Mouse (Mus musculus) intestine, embryonic 16.5 days (tissue): ENCODE results near the gene Ptges3. TPM values are rescaled to one million over a fixed set of nuclear protein-coding genes. Genes with fewer than 3 reads are reported as not detected.

Experiments
- ATAC-seq: fragments of 200-750 bp; cut with Nextera tagmentation; 2 replicates; pipeline ENCODE4 v1.8.0; 2017; ENCODE audit warnings: moderate TSS enrichment, moderate library complexity
- H3K27ac ChIP-seq: fragments of 300-500 bp; sonication (generic); 2 replicates; pipeline ENCODE4 v1.5.1; 2014; ENCODE audit warnings: mild to moderate bottlenecking, low read length
- H3K27me3 ChIP-seq: fragments of 300-500 bp; sonication (generic); replicated peaks from 2 replicates; pipeline ENCODE4 v1.6.1; 2014; ENCODE audit warnings: low read length, control low read depth, mixed read lengths; ENCODE audit not compliant: control insufficient read depth, insufficient read depth
- H3K36me3 ChIP-seq: fragments of 300-500 bp; sonication (generic); 2 replicates; pipeline ENCODE4 v1.6.1; 2014; ENCODE audit warnings: low read length, control low read depth; ENCODE audit not compliant: control insufficient read depth, insufficient read depth
- H3K4me1 ChIP-seq: fragments of 300-500 bp; sonication (generic); 2 replicates; pipeline ENCODE4 v1.6.1; 2014; ENCODE audit warnings: low read length, control low read depth, mixed read lengths; ENCODE audit not compliant: control insufficient read depth, insufficient read depth
- H3K4me2 ChIP-seq: fragments of 300-500 bp; sonication (generic); 2 replicates; pipeline ENCODE4 v1.6.1; 2014; ENCODE audit warnings: low read depth, low read length, control low read depth
- H3K4me3 ChIP-seq: fragments of 300-500 bp; sonication (generic); 2 replicates; pipeline ENCODE4 v1.5.1; 2014; ENCODE audit warnings: mild to moderate bottlenecking, low read length
- H3K9ac ChIP-seq: fragments of 300-500 bp; sonication (generic); 2 replicates; pipeline ENCODE4 v1.6.1; 2014; ENCODE audit warnings: low read depth, low read length
- H3K9me3 ChIP-seq: fragments of 300-500 bp; sonication (generic); 2 replicates; pipeline ENCODE4 v1.6.1; 2016; ENCODE audit warnings: low read length, control low read depth; ENCODE audit not compliant: control insufficient read depth
- WGBS: fragments of 180-500 bp; shearing (Covaris S2); extraction: QIAGEN DNeasy Blood & Tissue Kit; methylation state at CpG from one replicate; pipeline ENCODE4 v1.1.7; 2014; 5-methylcytosine and 5-hydroxymethylcytosine counted together
- polyA plus RNA-seq: library from polyadenylated mRNA; unstranded; fragments of >200 nt; fragmentation: Nextera tagmentation; extraction: Ambion mirVana; gene quantifications from 2 replicates; pipeline ENCODE4 v1.2.1, GENCODE M21; 2015

Ptges3 gene
- polyA plus RNA-seq, 1 experiment from 2014 or later = 401 TPM

DNA sequence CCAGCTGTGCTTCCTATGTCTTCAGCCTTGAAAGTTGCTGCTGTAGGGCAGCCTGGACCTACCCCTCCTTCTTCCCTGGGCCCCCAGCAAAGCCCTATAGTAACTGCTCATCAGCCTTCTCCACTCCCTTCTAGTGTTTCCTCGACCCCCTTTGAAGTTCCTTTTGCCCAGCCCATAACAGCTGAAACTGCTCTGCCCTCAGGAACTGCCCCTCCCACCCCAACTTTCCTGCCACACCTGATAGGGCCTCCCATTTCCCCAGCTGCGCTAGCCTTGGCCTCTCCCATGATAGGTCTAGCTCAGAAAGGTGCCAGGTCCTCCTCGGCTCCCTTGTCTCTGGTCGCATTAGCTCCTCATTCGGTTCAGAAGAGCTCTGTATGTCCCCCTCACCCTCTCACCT is 19.6 kb upstream of the Ptges3 start:
- peaks cover 22% of the 10 kb centered on the region for H3K36me3 ChIP-seq
- peak overlapping the region; percentile 40; the same call in 1 of the 2 replicates for H3K4me2 ChIP-seq
- no peak overlapping the region for H3K4me3 ChIP-seq
- WGBS = 49% methylated on average over 5 of the region's 5 CpGs
- ATAC-seq = peak; percentile 10; the same call in 1 of the 2 replicates
- peak overlapping the region; percentile 36; the same call in 1 of the 2 replicates for H3K9ac ChIP-seq
- H3K27ac ChIP-seq = no peak overlapping the region
- no peaks in the 10 kb centered on the region for H3K27me3 ChIP-seq
- H3K9me3 ChIP-seq = no peaks in the 10 kb centered on the region
- H3K4me1 ChIP-seq = peaks cover 37% of the 10 kb centered on the region

DNA sequence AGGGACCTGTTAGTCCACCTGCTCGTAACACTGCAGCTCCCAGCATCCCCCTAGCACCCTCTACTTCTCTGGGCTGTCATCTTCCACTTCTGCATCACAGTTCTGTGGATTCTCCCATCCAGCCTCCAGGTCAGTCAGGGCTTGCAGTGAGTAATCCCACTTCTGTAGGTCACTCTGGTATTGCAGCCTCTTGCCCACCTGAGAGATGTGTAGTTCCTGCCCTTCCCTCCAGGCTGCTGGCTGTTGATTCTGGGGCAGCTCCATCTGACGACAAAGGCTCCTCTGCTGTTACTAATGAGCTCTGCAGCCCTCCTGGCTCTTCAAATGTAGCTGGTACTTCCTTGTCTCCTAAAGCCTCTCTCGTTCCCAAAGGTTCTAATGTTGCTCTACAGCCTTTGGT is 18.9 kb upstream of the Ptges3 start:
- Histone ChIP-seq H3K27ac (no peak overlapping the region), H3K27me3 (no peaks in the 10 kb centered on the region), H3K9me3 (no peaks in the 10 kb centered on the region), H3K4me2 (no peak overlapping the region), H3K9ac (no peak overlapping the region), H3K36me3 (peaks cover 27% of the 10 kb centered on the region), H3K4me3 (no peak overlapping the region), H3K4me1 (peaks cover 34% of the 10 kb centered on the region)
- no peak for ATAC-seq
- 65% methylated on average over 3 of the region's 3 CpGs for WGBS

DNA sequence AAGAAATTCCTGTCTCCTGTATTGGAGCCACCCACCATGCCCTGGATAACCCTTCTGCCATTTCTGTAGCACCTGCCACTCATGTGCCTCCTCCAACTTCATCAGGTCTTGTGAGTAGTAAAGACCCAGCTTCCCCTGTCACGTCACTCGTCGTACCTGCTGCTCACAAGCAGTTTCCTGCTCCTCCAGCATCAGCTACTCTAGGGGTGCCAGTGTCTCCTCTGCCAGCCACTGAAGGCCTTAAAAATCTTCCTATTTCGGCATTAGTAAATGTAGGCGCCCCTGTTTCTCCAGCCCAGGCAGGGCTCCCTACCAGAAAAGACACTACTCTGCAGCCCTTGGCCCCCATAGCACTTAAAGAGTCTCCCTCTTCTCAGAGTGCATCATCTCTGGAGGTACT is 18.5 kb upstream of the Ptges3 start:
- no peak for ATAC-seq
- Histone ChIP-seq H3K9ac (no peak overlapping the region), H3K4me2 (no peak overlapping the region), H3K27ac (no peak overlapping the region), H3K9me3 (no peaks in the 10 kb centered on the region), H3K4me3 (no peak overlapping the region), H3K4me1 (peaks cover 34% of the 10 kb centered on the region), H3K27me3 (no peaks in the 10 kb centered on the region), H3K36me3 (peaks cover 30% of the 10 kb centered on the region)
- 82% methylated on average over 5 of the region's 5 CpGs for WGBS

DNA sequence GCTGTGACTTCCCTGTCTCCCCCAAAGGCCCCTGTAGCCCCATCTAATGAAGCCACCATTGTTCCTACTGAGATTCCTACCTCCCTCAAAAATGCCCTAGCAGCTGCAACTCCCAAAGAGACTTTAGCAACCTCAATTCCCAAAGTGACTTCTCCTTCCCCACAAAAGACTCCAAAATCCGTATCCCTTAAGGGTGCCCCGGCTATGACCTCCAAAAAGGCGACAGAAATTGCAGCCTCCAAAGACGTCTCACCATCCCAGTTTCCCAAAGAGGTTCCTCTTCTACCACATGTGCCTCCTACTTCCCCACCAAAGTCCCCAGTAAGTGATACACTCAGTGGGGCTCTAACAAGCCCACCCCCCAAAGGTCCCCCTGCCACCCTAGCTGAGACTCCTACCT is 17.1 kb upstream of the Ptges3 start:
- H3K4me1 ChIP-seq = peaks cover 34% of the 10 kb centered on the region
- H3K27me3 ChIP-seq = no peaks in the 10 kb centered on the region
- WGBS = 71% methylated on average over 4 of the region's 4 CpGs
- H3K27ac ChIP-seq = no peak overlapping the region
- H3K4me2 ChIP-seq = no peak overlapping the region
- no peaks in the 10 kb centered on the region for H3K9me3 ChIP-seq
- no peak overlapping the region for H3K9ac ChIP-seq
- H3K4me3 ChIP-seq = no peak overlapping the region
- ATAC-seq = no peak
- H3K36me3 ChIP-seq = peaks cover 34% of the 10 kb centered on the region

DNA sequence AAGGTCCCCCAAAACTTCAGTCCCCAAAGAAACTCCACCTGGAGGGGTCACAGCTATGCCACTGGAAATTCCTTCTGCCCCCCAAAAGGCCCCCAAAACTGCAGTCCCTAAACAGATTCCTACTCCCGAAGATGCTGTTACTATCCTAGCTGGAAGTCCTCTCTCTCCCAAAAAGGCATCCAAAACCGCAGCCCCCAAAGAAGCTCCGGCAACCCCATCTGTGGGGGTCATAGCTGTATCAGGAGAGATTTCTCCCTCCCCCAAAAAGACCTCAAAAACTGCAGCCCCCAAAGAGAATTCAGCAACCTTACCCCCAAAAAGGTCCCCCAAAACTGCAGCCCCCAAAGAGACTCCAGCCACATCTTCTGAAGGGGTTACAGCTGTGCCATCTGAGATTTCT is 16.3 kb upstream of the Ptges3 start:
- H3K4me2 ChIP-seq = no peak overlapping the region
- no peak overlapping the region for H3K9ac ChIP-seq
- no peak overlapping the region for H3K27ac ChIP-seq
- ATAC-seq = no peak
- peaks cover 34% of the 10 kb centered on the region for H3K36me3 ChIP-seq
- H3K4me3 ChIP-seq = no peak overlapping the region
- 82% methylated on average over 3 of the region's 3 CpGs for WGBS
- no peaks in the 10 kb centered on the region for H3K9me3 ChIP-seq
- no peaks in the 10 kb centered on the region for H3K27me3 ChIP-seq
- peaks cover 30% of the 10 kb centered on the region for H3K4me1 ChIP-seq

DNA sequence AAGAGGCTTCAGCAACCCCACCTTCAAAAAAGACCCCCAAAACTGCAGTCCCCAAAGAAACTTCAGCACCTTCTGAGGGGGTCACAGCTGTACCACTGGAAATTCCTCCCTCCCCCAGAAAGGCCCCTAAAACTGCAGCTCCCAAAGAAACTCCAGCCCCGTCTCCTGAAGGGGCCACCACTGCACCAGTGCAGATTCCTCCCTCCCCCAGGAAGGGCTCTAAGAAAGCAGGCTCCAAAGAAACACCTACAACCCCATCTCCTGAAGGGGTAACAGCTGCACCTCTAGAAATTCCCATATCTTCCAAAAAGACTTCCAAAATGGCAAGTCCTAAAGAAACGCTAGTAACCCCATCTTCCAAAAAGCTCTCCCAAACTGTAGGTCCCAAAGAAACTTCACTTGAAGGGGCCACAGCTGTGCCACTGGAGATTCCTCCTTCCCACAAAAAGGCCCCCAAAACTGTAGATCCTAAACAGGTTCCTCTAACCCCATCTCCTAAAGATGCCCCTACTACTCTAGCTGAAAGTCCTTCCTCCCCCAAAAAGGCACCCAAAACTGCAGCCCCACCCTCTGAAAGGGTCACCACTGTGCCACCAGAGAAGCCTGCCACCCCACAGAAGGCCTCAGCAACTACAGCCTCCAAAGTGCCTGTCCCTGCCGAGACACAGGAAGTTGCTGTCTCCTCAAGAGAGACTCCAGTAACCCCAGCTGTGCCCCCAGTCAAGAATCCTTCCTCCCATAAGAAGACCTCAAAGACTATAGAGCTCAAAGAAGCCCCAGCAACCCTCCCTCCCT is 15.5 kb upstream of the Ptges3 start:
- Histone ChIP-seq H3K27ac (no peak overlapping the region), H3K4me2 (no peak overlapping the region), H3K4me1 (peaks cover 28% of the 10 kb centered on the region), H3K4me3 (no peak overlapping the region), H3K9me3 (no peaks in the 10 kb centered on the region), H3K27me3 (no peaks in the 10 kb centered on the region), H3K36me3 (peaks cover 34% of the 10 kb centered on the region), H3K9ac (no peak overlapping the region)
- WGBS = 63% methylated on average over 3 of the region's 3 CpGs
- no peak for ATAC-seq

DNA sequence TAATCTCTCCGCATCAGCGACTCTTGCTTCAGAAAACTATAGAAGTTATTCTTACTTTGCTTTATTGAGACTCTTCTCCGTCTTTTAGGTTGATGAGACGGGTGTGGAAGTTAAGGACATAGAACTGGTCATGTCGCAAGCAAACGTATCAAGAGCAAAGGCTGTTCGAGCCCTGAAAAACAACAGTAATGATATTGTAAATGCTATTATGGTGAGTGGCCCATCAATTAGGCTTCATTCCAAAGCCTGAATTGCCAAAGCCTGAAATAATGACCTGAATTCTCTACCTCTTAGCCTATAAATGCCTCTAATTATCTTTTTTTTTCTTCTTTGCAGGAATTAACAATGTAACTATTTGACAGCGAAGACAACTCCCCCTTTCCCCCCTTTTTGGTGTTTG is 10.6 kb upstream of the Ptges3 start:
- no peak overlapping the region for H3K4me3 ChIP-seq
- no peaks in the 10 kb centered on the region for H3K27me3 ChIP-seq
- 95% methylated on average over 8 of the region's 8 CpGs for WGBS
- no peak for ATAC-seq
- no peak overlapping the region for H3K4me2 ChIP-seq
- no peaks in the 10 kb centered on the region for H3K9me3 ChIP-seq
- peaks cover 28% of the 10 kb centered on the region for H3K36me3 ChIP-seq
- H3K4me1 ChIP-seq = peaks cover 3% of the 10 kb centered on the region
- H3K9ac ChIP-seq = no peak overlapping the region
- no peak overlapping the region for H3K27ac ChIP-seq

DNA sequence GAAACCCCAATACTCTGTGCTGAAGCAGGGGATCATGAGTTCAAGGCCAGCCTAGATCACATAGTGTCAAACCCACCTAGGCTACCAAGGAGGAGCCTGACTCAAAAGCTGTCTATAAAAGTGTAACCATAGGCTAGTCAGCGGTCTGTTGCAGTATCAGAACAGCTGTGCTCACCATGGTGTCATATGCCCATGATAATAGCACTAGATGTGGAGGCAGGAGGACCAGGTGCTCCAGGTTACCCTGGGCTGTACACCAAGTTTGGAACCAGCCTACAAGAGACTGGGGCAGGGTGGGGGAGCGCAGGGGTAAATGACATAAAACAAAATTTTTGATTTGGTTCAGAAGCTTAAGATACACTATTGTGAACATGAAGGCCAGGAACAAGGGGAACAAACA is 9.0 kb upstream of the Ptges3 start:
- Histone ChIP-seq H3K4me3 (no peak overlapping the region), H3K27me3 (no peaks in the 10 kb centered on the region), H3K9me3 (no peaks in the 10 kb centered on the region), H3K27ac (no peak overlapping the region), H3K4me2 (no peak overlapping the region), H3K4me1 (no peaks in the 10 kb centered on the region), H3K9ac (no peak overlapping the region), H3K36me3 (peaks cover 19% of the 10 kb centered on the region)
- ATAC-seq = 0 out of 2 replicates have a peak, but pooled peaks have one; percentile 51
- 98% methylated on average over 2 of the region's 2 CpGs for WGBS

DNA sequence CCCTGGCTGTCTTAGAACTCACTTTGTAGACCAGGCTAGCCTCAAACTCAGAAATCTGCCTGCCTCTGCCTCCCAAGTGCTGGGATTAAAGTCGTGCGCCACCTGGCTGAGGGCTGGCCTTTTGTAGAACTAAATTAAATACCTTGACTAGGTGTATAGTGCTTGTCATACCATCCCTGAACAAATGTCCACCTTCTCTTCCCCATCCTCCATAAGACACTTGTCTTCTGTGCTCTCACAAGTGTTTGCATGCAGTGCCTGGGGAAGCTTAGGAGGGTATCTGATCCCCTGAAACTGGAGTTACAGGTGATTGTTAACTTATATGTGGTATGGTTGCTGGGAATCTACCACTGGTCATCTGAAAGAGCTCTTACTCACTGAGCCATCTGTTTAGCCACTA is 8.4 kb upstream of the Ptges3 start:
- no peak for ATAC-seq

DNA sequence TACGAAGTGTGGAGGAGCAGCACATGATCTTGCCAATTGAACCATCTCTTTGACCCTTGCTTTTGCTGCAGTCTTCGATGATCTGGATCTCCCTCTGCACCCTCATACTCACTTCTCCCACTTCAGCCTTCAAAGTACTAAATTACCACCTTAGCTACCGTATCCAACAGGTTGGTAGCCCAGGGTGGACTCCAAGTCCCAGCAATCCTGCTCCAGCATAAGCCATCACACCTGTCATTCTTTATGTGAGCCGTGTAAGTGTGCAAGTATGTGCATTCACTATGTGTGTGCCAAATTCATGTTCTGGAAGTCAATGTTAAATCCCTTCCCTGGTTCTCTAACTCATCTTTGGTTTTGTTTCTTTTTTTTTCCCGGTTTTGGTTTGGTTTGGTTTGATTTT is 7.2 kb upstream of the Ptges3 start:
- Histone ChIP-seq H3K27ac (no peak overlapping the region), H3K4me2 (no peak overlapping the region), H3K27me3 (no peaks in the 10 kb centered on the region), H3K4me3 (no peak overlapping the region), H3K4me1 (no peaks in the 10 kb centered on the region), H3K9me3 (no peaks in the 10 kb centered on the region), H3K9ac (no peak overlapping the region), H3K36me3 (peaks cover 11% of the 10 kb centered on the region)
- WGBS = 94% methylated on average over 5 of the region's 5 CpGs
- no peak for ATAC-seq

More for the DNA sequence above, 8.4 kb upstream of the Ptges3 start:
- no peaks in the 10 kb centered on the region for H3K27me3 ChIP-seq
- no peaks in the 10 kb centered on the region for H3K9me3 ChIP-seq
- peaks cover 15% of the 10 kb centered on the region for H3K36me3 ChIP-seq
- 89% methylated on average over 2 of the region's 2 CpGs for WGBS
- no peak overlapping the region for H3K4me2 ChIP-seq
- H3K4me1 ChIP-seq = no peaks in the 10 kb centered on the region
- H3K9ac ChIP-seq = no peak overlapping the region
- no peak overlapping the region for H3K27ac ChIP-seq
- no peak overlapping the region for H3K4me3 ChIP-seq
